Mouse (Mus musculus): ENCODE measurements around the gene Bad.
"Not testable (repeated sequence)": the region's sequence is repeated elsewhere in the genome, so short reads cannot be mapped to it uniquely, and the experiment has no call there.

The Bad gene

DNA sequence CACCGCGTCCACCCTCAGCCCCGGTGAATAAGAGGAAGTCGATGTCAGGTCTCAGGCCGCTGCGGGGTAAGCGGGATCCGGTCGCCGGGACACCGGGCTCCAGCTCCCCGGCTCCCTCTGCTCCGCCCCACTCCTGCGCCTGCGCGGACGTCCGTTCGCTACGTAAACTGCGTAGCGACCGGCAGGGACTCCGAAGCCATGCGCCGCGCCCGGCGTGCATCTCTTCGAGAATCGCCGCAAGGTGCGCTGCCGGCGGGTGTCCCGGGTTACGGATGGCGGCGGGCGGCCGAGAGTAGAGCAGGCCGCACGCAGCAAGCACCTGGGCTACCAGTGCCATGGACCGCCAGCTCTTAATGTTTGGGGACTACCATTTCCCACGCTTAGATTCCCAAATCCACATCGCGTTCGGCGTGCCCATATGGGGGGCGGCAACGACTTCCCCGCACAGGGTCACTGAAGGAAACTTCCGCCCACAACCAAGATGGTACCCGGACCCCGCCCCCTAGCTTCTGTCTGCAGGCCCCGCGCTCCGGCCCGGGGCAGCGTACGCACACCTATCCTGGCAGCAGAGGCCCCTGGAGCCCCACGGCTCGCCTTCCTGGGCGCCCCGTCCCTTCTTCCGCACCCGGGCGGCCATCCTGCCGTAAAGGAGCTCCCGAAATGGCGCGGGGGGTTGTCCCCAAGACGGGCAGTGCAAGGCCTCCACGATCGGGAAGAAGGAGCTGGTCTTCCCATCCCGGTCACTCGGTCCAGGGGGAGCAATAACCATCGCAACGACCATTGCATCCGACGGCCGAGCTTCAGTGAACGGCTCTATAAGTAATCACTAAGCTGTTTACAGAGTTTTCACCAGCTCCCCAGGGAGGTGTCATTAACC lies at the start of gene Bad:
Bad (plus strand) TSS at position 490 of the 877 bp plus-strand sequence.
- peak; percentile 93 to 95 for DNase-seq (ENCODE audit: low spot score in 2 of 2)

DNA sequence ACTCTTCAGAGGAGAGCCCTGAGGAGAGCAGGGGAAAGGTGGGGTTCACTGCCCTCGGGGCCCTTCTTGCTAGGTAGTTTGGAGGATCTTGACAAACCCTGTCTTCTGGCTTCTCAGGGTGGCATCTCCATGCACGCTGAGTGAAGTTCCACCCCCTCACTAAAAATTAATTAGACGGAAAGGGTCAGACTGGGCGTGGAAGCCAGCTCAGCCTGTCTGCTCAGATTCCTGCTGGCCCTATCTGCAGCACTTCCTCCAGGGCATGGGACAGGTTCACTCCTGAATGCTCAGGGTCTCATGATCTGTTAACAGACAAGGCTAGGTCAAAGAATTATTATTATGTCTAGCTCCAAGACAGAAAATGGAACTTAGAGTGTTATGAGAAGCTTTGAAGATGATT lies 49.1 kb upstream of the Bad start:
- DNase-seq (ENCODE audit: low spot score in 2 of 2): no peak

DNA sequence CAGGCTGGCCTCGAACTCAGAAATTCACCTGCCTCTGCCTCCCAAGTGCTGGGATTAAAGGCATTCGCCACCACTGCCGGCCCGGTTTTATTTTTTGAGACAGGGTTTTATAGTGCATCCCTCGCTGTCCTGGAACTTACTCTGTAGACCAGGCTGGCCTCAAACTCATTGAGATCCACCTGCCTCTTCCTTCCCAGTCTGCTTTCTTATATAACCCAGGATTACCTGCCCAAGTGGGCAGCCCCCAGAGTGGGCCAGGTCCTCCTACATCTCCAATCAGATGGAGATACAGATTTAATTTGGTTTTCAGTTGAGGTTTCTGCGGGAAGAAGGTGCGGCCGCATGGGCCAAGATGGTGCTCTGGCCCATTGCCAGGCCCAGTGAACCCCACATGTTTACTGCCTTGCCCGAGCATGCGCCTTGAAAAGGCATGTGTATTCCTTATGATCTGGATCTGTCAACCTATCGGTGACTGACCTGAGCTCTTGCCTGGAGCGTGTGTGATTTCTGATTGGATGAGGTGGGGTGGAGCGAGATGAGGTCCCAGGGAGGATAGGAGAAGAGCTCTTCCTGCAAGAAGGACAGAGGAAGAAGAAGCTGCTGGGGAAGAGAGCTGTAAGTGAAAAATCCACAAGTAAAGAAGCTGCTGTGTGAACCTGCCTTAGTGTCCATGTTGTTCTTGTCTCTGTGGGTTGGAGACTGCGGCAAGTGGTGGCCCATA lies 47.8 kb upstream of the Bad start:
- DNase-seq (ENCODE audit: low spot score in 2 of 2): no peak

DNA sequence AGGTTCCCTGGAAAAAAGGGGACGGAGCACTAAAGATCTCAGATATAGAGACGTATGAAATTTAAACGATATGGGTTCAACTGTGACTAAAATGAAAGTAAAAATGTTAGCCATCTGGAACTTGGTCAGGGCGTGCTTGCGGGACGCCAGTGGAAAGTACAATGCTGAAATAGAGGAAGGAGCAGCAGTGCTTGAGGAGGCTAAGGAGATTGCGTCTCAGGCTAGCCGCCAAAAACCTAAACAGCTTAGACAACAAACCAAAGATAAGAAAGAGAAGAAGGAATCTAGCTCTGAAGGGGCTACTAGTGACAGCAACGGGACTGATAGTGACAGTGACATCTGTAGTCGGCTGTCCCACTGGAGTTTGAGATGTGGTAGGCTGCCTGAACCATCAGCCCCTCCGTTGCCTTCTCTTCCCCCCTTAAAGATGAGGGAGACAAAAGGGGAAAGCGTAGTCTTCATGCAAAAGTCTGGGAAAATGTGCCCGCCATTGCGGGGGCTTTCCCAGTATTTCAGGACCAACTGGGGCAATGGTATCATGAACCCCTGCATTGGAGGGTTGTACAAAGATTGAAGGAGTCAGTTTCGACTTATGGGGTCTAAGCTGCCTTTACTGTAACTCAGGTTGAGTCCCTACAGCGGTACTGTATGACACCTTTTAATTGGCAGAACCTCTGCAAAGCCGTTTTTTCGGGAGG lies 45.9 kb upstream of the Bad start:
- DNase-seq (ENCODE audit: low spot score in 2 of 2): not testable (repeated sequence)

DNA sequence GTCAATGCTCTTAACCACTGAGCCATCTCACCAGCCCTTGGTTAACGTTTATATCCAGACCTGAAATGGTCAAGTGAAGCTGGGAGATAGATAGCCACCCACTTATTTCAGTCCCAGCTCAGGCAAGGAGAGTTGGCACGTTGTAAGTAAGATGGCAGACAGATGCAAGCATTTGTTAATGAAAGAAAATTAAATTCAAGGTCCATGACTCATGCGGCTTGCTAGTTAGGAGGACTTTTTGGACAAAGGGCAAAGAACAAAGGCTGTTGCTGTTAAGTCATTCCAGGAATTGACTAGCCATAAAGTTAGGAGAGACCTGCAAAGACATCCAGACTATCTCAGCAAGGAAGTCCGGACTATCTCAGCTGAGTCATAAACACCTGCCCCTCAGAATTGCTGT lies 42.0 kb upstream of the Bad start:
- DNase-seq (ENCODE audit: low spot score in 2 of 2): no peak

DNA sequence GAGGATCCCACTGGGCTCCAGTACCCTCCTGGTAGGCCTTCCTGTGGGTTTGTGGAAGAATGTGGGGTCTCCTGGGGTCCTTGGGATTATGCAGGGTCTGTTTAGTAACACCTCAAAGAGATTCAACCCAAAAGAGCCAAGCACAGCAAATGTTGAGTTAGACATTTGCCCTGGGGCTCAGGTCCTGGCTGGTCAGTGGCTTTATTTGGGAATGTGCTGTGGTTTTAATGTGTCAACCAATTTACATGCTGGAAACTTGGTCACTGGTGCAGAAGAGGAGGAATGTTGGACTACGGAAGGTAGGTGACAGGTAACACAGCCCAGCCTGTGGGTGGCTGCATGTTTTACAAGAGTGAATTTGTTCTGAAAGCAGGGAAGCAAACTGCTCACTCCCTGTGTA lies 38.6 kb upstream of the Bad start:
- DNase-seq (ENCODE audit: low spot score in 2 of 2): no peak

DNA sequence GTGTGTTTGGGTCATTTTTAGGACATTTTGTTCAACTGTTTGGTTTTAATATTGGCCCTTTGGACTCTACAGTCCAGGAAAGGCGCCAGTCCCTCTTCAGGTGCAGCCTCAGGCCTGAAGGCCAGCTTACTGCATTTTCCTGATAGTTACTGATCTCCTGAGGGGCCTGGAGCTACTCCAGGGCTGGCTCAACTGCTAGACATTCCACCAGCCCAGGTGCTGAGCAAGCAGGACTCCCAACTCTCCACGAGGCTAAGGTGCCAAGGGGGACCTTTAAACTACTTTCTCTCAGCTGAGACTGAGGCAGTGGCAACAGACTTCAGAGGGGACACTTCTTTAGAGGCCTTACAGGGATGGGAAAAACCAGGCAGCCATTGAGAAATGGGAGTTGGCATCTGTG lies 36.8 kb upstream of the Bad start:
- no peak for DNase-seq (ENCODE audit: low spot score in 2 of 2)

DNA sequence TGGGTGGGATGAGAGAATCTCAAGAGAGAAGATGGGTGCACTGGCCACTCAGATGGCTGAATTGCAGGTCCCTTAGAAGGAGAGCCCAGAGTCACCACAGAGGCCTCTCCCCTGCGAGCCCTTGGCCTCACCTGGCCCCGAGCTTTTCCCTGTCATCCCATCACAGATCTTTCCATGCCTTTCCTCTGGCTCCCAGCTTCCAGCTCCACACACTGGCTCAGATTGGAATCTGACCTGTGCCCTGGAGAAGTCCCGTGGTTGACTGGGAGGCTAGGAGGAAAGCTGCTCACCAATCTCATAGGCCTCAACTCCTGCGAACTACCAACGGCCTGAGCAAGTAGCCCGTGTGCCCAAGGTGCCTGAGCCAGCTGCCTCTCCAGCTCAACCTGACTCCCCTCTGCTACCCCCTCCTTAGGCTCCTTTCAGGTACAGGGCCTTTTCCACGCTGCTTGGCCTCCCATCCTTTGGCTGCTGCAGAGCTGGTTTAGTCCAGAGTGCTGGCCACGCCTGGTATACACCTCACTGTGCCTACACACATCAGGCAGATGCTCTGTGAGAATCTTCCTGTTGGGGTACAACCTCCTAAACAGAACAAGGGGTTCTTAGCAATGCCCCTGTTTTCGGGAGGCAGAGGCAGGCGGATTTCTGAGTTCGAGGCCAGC lies 36.0 kb upstream of the Bad start:
- no peak for DNase-seq (ENCODE audit: low spot score in 2 of 2)

DNA sequence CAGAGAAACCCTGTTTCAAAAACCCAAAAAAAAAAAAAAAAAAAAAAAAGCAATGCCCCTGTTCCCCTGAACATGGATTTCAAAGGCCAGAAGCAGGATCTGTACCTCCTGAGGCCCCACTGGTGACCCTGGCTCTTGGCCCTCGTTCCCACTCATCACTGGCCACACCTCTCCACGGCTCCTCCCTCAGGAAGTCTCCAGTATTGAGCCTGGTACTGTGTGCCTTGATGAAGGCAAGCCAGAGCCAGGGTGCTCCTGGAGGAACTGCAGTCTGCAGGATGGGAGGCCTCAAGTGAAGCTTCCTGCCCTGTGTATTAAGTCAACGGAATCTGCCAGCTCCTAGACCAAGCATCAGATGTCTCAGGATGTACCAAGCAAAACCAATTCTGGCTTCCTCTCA lies 35.5 kb upstream of the Bad start:
- DNase-seq (ENCODE audit: low spot score in 2 of 2): no peak

DNA sequence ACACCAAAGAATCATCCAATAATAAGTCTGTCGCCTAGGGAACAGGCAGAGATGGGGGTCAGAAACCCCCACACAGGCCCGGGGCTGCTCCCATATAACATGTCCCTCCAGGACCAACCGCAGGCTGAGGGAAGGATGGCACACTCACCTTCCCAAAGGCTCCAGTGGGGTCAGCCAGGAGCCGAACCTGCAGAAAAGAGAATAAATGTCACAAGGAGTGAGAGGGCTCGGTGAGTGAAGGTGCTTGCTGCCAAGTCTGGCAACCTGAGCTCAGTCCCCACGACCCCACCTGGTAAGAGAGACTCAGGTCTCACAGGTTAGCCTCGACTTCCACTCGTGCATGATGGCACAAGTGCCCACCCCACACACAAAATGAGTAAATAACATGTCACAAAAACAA lies 34.6 kb upstream of the Bad start:
- no peak for DNase-seq (ENCODE audit: low spot score in 2 of 2)

DNA sequence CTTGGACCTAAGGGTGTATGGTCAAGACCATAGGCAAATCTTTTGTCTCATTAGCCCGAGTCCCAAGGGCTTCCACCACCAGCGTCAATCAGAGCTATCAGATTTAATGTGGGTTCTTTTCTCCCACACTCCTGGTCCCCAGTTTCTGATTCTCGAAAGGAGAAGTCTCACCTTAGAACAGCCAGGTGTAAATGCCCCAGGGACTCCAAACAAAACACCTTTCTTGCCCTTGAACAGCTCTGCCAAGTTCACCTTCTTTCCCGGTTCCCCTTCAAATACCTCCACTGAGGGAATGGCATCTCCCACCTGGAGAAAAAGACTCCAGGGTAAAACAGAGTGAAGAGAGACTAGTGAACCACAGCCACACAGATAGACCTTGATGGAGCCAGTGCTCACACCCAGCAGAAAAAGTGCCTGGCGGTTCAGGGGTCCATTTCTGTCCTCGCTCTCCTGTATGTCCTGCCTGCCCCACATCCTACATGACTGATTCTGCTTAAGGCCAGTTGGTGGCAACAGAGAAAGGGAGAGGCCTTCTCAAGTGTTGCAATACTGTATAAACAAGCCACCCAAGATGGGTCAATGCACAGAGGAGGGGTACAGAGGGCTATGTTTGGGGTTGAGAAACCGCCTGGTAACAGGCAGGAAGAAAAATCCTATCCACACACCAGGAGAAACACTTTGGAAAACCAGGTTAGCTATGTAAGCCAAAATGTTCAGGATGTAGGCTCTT lies 33.7 kb upstream of the Bad start:
- DNase-seq (ENCODE audit: low spot score in 2 of 2): no peak

DNA sequence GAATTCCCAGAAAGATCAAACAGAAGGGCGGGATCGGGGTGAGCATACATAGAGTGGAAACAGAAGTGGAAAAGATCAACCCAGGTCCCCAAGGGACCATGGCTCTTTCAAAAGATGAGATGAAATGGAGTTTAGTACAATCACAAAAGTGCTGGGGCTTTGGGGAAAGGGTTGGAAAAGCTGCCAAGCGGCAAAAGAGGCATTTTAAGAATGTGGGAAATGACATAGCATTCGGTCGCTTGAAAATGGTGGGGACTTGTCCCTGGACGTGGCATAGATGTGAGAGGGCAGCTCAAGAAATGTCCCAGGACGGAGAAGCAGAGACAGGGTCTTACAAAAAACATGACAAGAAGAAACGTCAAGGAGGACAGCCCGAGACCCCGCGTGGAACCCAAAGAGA lies 32.6 kb upstream of the Bad start:
- no peak for DNase-seq (ENCODE audit: low spot score in 2 of 2)

DNA sequence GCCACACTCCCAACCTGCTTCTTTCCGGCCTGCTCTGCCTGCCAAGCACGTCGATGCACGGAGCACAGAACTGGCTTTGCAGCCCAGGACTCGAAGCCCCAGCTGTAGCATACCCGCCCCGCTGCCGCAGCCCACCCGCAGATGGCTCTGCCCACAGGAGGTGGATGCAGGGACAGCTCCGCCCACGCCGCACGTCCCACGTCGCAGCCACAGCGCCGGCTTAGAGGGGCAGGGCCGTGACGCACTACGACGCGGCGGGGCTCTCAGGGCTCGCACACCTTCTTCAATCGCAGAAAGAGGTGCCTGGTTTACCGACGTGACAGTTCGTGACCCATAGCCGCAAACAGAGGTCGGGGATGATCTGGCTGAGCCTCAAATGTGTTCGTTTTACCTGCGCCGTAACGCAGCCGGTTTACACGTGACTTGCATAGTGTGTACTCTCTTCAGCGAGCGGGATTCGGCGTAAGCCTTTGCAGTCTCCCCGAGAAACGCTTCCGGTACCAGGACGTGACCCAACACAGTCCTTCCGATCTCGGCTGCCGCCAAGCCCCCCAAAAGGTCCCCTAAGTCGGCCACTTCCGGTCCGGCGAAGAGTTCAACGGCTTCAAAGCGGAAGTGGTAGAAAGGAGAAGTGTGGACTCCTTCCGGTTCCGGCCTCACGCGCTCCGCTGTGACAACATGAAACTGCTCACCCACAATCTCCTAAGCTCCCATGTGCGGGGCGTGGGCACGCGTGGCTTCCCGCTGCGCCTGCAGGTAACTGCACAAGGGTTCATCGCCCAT lies 32.0 kb upstream of the Bad start, which contains the start of the genes Trmt112 and Prdx5:
Trmt112 (plus strand) TSS at position 192 of the 783 bp plus-strand sequence.
Prdx5 (minus strand) TSS at position 600 of the 783 bp plus-strand sequence.
- peak; percentile 96 to 97 for DNase-seq (ENCODE audit: low spot score in 2 of 2)

DNA sequence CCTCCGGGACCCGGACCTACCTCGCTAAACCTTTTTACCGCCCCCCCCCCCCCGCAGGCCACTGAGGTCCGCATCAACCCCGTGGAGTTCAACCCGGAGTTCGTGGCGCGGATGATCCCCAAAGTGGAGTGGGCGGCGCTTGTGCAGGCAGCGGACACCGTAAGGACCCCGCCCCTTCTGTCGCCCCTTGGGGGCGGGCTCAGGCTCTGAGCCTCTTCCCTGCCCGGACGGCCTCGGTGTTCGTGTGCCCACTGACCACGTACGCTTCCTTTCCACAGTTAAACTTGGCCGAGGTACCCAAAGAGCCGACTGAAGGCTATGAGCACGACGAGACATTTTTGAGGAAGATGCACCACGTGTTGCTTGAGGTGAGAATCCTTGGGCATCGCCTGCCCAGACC lies 31.4 kb upstream of the Bad start:
- peak in 1 of 2 experiments; percentile 71 for DNase-seq (ENCODE audit: low spot score in 2 of 2)

DNA sequence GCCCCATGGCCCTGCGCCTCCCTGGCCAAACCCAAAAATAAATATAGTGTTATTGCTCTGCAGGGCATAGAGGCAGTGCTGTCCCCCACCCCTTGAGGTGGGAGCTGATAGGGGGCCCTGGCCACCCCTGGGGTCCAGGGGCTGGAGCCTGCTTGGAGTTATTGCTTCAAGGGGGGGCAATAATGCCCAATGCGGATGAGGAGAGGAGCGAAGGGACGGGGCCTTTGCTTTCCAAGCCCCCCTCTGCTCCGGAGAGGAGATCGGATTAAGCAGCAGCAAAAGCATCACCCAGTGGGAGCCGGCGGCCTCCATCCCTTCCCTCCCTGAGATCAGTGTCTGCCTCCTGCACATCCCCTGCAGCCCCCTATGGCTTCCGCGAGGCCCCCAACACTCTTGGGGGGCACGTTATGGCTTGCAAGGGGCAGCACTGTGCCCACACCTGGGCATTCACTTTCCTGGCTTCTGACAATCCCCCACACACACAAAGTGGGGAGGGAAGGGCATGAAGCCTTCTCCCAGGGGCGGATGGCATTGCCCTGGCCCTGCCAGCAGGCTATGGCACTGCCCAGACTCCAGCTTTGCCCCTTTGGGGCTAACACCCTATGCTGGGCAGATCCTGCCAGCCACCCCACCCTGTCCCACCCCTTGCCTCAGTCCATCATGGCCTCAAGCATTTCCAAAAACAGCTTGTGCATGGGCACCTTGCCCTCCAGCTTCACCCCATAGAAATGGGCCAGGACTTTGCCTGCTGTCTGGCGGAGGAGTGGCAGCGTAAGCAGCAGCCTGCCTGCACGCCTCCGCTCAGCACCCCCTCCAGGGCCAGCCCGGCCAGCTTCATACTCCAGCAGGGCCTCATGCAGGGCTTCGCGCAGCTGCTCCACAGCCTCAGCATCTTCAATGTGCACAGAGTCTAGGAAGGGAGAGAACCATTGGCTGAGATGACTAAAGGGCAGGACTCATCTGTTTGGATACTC lies 30.3 kb upstream of the Bad start:
- peak in 1 of 2 experiments; percentile 44 for DNase-seq (ENCODE audit: low spot score in 2 of 2)

DNA sequence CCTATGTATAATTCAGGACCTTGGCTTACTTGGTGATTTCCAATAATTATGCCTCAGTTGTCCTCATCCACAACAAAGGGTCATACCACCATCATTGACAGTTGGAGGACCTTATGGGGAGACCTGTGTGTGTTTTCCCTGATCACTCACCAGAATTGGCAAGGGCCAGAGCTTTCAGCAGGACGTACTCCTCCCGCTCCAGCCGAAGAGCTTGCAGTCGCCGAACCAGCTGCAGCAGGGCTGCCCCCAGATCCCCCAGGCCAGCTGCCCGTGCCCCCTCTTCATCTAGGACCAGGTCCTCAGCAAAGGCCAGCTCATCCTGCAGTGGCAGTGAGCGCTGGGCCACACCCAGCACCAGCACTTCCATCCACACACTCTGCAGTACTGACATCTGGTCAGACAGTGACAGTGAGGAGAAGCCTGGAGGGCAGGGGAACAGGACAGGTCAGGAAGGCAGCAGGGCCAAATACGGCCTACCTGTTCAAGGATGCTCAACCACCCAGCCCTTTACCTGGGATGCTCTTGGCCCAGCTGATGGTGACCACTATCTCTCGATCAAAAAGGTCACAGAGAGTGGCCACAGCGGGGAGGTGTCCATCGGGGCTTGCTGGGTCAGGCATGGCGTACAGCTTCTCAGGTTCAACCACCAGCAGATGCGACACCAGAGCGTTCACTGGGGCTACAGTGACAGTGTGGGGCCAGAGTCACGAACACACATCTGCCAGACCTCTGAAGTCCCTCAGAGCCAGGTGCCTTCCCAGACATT lies 29.3 kb upstream of the Bad start:
- peak in 1 of 2 experiments; percentile 39 for DNase-seq (ENCODE audit: low spot score in 2 of 2)

DNA sequence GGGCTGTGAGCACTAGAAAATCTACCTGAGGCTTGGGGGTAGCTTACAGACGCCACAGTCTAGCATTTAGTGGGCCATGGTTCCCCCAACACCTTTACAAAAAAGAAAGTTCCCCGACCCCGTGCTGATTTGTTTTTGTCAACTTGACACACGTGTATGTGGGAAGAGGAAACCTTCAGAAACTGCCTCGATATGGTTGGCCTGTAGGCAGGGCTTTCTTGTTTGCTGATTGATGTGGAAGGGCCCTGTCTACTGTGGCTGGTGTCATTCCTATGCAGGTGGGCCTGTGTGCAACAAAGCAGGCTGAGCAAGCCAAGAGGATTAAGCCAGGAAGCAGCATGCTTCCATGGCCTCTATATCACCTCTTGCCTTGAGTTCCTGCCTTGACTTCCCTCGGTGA lies 28.6 kb upstream of the Bad start:
- DNase-seq (ENCODE audit: low spot score in 2 of 2): no peak

DNA sequence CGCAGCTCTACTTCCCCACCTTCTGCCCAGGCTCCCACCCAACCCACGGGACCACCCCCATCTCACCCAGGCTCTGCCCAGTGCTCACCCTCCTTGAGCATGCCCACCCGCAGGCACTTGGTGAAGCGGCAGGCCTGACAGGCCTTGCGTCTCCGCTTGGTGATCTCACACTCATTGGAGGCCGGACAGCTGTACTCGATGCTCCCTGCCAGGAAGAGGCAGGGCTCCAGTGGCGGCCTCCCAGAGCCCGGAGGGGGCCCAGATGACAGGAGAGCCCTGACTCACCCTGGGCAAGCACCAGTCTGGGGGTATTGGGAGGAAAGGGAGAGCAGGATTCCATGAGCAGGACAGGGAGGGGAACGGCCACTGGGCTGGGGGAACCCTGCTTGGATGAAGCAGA lies 27.7 kb upstream of the Bad start:
- peak in 1 of 2 experiments; percentile 31 for DNase-seq (ENCODE audit: low spot score in 2 of 2)
